Mouse (Mus musculus) intestine, embryonic 16.5 days (tissue): ENCODE data around the gene Jade2. TPM values are rescaled to one million over a fixed set of nuclear protein-coding genes. Genes with fewer than 3 reads are reported as not detected.

ENCODE experiments used
- ATAC-seq: fragments of 200-750 bp; cut with Nextera tagmentation; 2 replicates; pipeline ENCODE4 v1.8.0; 2017; ENCODE audit warnings: moderate TSS enrichment, moderate library complexity
- H3K27ac ChIP-seq: fragments of 300-500 bp; sonication (generic); 2 replicates; pipeline ENCODE4 v1.5.1; 2014; ENCODE audit warnings: mild to moderate bottlenecking, low read length
- H3K27me3 ChIP-seq: fragments of 300-500 bp; sonication (generic); replicated peaks from 2 replicates; pipeline ENCODE4 v1.6.1; 2014; ENCODE audit warnings: low read length, control low read depth, mixed read lengths; ENCODE audit not compliant: control insufficient read depth, insufficient read depth
- H3K36me3 ChIP-seq: fragments of 300-500 bp; sonication (generic); 2 replicates; pipeline ENCODE4 v1.6.1; 2014; ENCODE audit warnings: low read length, control low read depth; ENCODE audit not compliant: control insufficient read depth, insufficient read depth
- H3K4me1 ChIP-seq: fragments of 300-500 bp; sonication (generic); 2 replicates; pipeline ENCODE4 v1.6.1; 2014; ENCODE audit warnings: low read length, control low read depth, mixed read lengths; ENCODE audit not compliant: control insufficient read depth, insufficient read depth
- H3K4me2 ChIP-seq: fragments of 300-500 bp; sonication (generic); 2 replicates; pipeline ENCODE4 v1.6.1; 2014; ENCODE audit warnings: low read depth, low read length, control low read depth
- H3K4me3 ChIP-seq: fragments of 300-500 bp; sonication (generic); 2 replicates; pipeline ENCODE4 v1.5.1; 2014; ENCODE audit warnings: mild to moderate bottlenecking, low read length
- H3K9ac ChIP-seq: fragments of 300-500 bp; sonication (generic); 2 replicates; pipeline ENCODE4 v1.6.1; 2014; ENCODE audit warnings: low read depth, low read length
- H3K9me3 ChIP-seq: fragments of 300-500 bp; sonication (generic); 2 replicates; pipeline ENCODE4 v1.6.1; 2016; ENCODE audit warnings: low read length, control low read depth; ENCODE audit not compliant: control insufficient read depth
- WGBS: fragments of 180-500 bp; shearing (Covaris S2); extraction: QIAGEN DNeasy Blood & Tissue Kit; methylation state at CpG from one replicate; pipeline ENCODE4 v1.1.7; 2014; 5-methylcytosine and 5-hydroxymethylcytosine counted together
- polyA plus RNA-seq: library from polyadenylated mRNA; unstranded; fragments of >200 nt; fragmentation: Nextera tagmentation; extraction: Ambion mirVana; gene quantifications from 2 replicates; pipeline ENCODE4 v1.2.1, GENCODE M21; 2015

Gene Jade2
- polyA plus RNA-seq, 1 experiment from 2014 or later, result 1.3 TPM

- 93% methylated on average over 8 of the region's 8 CpGs for WGBS
- Histone ChIP-seq H3K4me2 (no peak overlapping the region), H3K9ac (no peak overlapping the region), H3K4me1 (no peaks in the 10 kb centered on the region), H3K9me3 (no peaks in the 10 kb centered on the region), H3K4me3 (no peak overlapping the region), H3K27ac (no peak overlapping the region), H3K27me3 (no peaks in the 10 kb centered on the region), H3K36me3 (no peaks in the 10 kb centered on the region)
- no peak for ATAC-seq
These were observed 45.4 kb downstream of the Jade2 start for GRCm38 (mm10) chr11:51812022-51812546.

- Histone ChIP-seq H3K27me3 (no peaks in the 10 kb centered on the region), H3K4me3 (no peak overlapping the region), H3K4me2 (no peak overlapping the region), H3K9me3 (no peaks in the 10 kb centered on the region), H3K27ac (no peak overlapping the region), H3K9ac (no peak overlapping the region), H3K4me1 (no peaks in the 10 kb centered on the region), H3K36me3 (no peaks in the 10 kb centered on the region)
- WGBS, result 85% methylated on average over 4 of the region's 4 CpGs
- no peak for ATAC-seq
These were observed 46.2 kb downstream of the Jade2 start for GRCm38 (mm10) chr11:51811230-51811629.

GRCm38 (mm10) chr11:51809632-51810224 lies 47.7 kb downstream of the Jade2 start:
- Histone ChIP-seq H3K4me1 (peaks cover 5% of the 10 kb centered on the region; the same call in 1 of the 2 replicates), H3K4me2 (no peak overlapping the region), H3K27me3 (no peaks in the 10 kb centered on the region), H3K4me3 (no peak overlapping the region), H3K9ac (no peak overlapping the region), H3K27ac (no peak overlapping the region), H3K9me3 (no peaks in the 10 kb centered on the region), H3K36me3 (no peaks in the 10 kb centered on the region)
- 61% methylated on average over 6 of the region's 6 CpGs for WGBS
- ATAC-seq, result no peak

- no peak overlapping the region for H3K27ac ChIP-seq
- no peak overlapping the region for H3K4me2 ChIP-seq
- 43% methylated on average over 13 of the region's 13 CpGs for WGBS
These were observed 50.2 kb downstream of the Jade2 start for GRCm38 (mm10) chr11:51807108-51807879.

GRCm38 (mm10) chr11:51805221-51805981 lies 52.1 kb downstream of the Jade2 start:
- H3K27ac ChIP-seq, result peak overlapping the region; percentile 73

More at GRCm38 (mm10) chr11:51807108-51807879, 50.2 kb downstream of the Jade2 start:
- peak overlapping the region; percentile 23 for H3K9ac ChIP-seq
- H3K36me3 ChIP-seq, result no peaks in the 10 kb centered on the region
- no peak for ATAC-seq
- no peaks in the 10 kb centered on the region for H3K9me3 ChIP-seq
- peaks cover 5% of the 10 kb centered on the region; the same call in 1 of the 2 replicates for H3K4me1 ChIP-seq
- no peak overlapping the region for H3K4me3 ChIP-seq
- H3K27me3 ChIP-seq, result no peaks in the 10 kb centered on the region

DNA sequence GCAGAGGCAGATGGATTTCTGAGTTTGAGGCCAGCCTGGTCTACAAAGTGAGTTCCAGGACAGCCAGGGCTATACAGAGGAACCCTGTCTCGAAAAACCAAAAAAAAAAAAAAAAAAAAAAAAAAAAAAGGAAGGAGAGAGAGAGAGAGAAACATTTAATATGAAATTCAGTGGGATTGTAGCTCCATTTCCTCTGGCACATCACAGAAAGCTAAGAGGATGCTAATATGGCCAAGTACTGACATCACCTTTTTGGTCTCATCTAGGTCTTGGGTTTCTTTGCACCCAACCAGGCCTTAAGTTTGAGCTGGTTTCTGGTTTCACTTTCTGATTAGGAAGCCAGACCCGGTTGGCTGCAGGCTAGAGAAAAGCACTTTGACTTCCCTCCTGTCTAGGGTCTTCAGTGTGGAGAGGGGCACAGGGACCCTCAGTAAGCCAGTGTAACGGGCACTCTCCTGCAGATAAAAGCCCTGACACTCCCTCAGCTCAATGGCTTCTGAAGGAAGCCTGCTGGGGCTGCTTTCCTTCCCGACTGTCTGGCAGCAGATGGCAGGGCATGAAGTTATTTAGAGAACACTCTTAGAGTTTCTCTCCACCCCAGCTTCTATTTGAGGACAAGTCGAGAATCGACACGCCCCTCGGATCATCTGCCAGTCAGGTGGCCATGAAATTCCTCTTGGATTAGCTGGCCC lies 56.7 kb downstream of the Jade2 start:
- Histone ChIP-seq H3K27me3 (no peaks in the 10 kb centered on the region), H3K27ac (no peak overlapping the region), H3K4me2 (no peak overlapping the region), H3K9ac (no peak overlapping the region; the same call in 1 of the 2 replicates), H3K36me3 (no peaks in the 10 kb centered on the region), H3K4me1 (peaks cover 4% of the 10 kb centered on the region), H3K9me3 (no peaks in the 10 kb centered on the region), H3K4me3 (no peak overlapping the region)
- no peak for ATAC-seq
- 22% methylated on average over 7 of the region's 8 CpGs for WGBS

More at GRCm38 (mm10) chr11:51805221-51805981, 52.1 kb downstream of the Jade2 start:
- Histone ChIP-seq H3K4me1 (peaks cover 5% of the 10 kb centered on the region; the same call in 1 of the 2 replicates), H3K9me3 (no peaks in the 10 kb centered on the region), H3K36me3 (no peaks in the 10 kb centered on the region), H3K27me3 (no peaks in the 10 kb centered on the region), H3K4me3 (peak overlapping the region; percentile 47), H3K4me2 (peak overlapping the region; percentile 66), H3K9ac (peak overlapping the region; percentile 65)
- WGBS, result 13% methylated on average over 17 of the region's 17 CpGs
- peak; percentile 81 for ATAC-seq

- peak; percentile 70 for ATAC-seq
- no peak overlapping the region for H3K9ac ChIP-seq
- H3K9me3 ChIP-seq, result no peaks in the 10 kb centered on the region
- WGBS, result 63% methylated on average over 4 of the region's 4 CpGs
- no peak overlapping the region for H3K4me3 ChIP-seq
- H3K36me3 ChIP-seq, result 0 out of 2 replicates have a peak, but pooled peaks cover 10% of the 10 kb centered on the region
- H3K4me1 ChIP-seq, result no peaks in the 10 kb centered on the region; the same call in 1 of the 2 replicates
- H3K4me2 ChIP-seq, result no peak overlapping the region
- H3K27me3 ChIP-seq, result no peaks in the 10 kb centered on the region
- H3K27ac ChIP-seq, result no peak overlapping the region
These were observed 61.2 kb downstream of the Jade2 start for GRCm38 (mm10) chr11:51796272-51796671.

GRCm38 (mm10) chr11:51790662-51791061 lies 66.8 kb downstream of the Jade2 start:
- no peak overlapping the region for H3K4me3 ChIP-seq
- peak overlapping the region; percentile 21; the same call in 1 of the 2 replicates for H3K27ac ChIP-seq
- no peaks in the 10 kb centered on the region for H3K9me3 ChIP-seq
- ATAC-seq, result peak; percentile 86
- H3K4me2 ChIP-seq, result no peak overlapping the region
- peaks cover 4% of the 10 kb centered on the region; the same call in 1 of the 2 replicates for H3K4me1 ChIP-seq
- 78% methylated on average over 7 of the region's 7 CpGs for WGBS
- H3K36me3 ChIP-seq, result peaks cover 16% of the 10 kb centered on the region
- no peaks in the 10 kb centered on the region for H3K27me3 ChIP-seq
- no peak overlapping the region for H3K9ac ChIP-seq
